Mouse (Mus musculus) G1E (cell line): ENCODE measurements around the gene Pik3cd.

Source experiments
- CTCF ChIP-seq: IDR thresholded peaks from 2 replicates; pipeline ENCODE4 v1.5.1; 2012; ENCODE audit warnings: low read depth, low read length, inconsistent platforms, mixed read lengths
- GATA1 ChIP-seq: IDR thresholded peaks from 2 replicates; pipeline ENCODE4 v1.6.1; 2012; ENCODE audit warnings: borderline replicate concordance, low read length, inconsistent platforms, mixed read lengths

DNA sequence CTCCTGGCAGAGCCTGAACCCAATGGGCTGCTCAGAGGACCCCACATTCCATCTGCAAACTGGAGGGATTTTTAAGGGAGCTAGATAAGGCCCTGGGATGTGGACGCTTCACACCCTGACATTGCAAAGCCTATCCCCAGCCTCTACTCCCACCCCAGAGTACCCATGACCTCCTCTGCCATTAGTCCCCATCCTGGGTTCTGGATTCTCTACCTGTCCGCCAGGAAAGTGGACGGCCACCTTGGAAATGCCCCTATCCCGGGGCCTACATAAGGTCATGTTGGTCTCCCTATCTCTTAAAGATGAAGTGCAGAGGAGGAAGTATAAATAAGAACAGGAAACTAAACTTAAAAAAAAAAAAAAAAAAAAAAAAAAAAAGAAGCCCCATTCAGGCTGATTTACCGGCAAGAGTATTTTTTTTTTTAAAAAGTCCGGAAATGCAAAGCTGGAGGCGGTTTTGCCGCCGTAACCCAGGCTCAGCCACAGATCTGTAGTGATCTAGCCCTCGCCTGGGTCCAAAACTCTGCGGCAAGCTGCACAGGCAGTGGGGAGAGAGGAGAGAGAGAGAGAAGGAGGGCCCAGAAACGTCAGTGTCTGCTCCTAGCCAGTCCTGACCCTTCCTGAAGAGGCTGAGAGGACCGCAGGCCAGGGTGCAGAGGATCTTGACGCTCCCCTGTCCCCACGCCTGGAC lies 4.7 kb downstream of the Pik3cd start:
- TF ChIP-seq CTCF (no peak), GATA1 (no peak)
